Mouse (Mus musculus) embryonic facial prominence, embryonic 14.5 days (tissue): ENCODE results near the gene Tm9sf4. TPM values are rescaled to one million over a fixed set of nuclear protein-coding genes. Genes with fewer than 3 reads are reported as not detected.

ENCODE experiments used
- ATAC-seq: fragments of 200-750 bp; cut with Nextera tagmentation; 2 replicates; pipeline ENCODE4 v1.8.0; 2017; ENCODE audit warnings: low read depth, moderate number of reproducible peaks, moderate TSS enrichment
- DNase-seq: peaks from one replicate; pipeline ENCODE4 v3.0.0-alpha.2; 2015; ENCODE audit warnings: low spot score
- H3K27ac ChIP-seq: fragments of 300-500 bp; sonication (generic); replicated peaks from 2 replicates; pipeline ENCODE4 v1.5.1; 2014; ENCODE audit warnings: low read depth, mild to moderate bottlenecking, low read length, moderate library complexity
- H3K27me3 ChIP-seq: fragments of 300-500 bp; sonication (generic); replicated peaks from 2 replicates; pipeline ENCODE4 v1.6.1; 2014; ENCODE audit warnings: low read length; ENCODE audit not compliant: control insufficient read depth, insufficient read depth
- H3K36me3 ChIP-seq: fragments of 300-500 bp; sonication (generic); 2 replicates; pipeline ENCODE4 v1.6.1; 2014; ENCODE audit warnings: low read length, mixed read lengths; ENCODE audit not compliant: control insufficient read depth, insufficient read depth
- H3K4me1 ChIP-seq: fragments of 300-500 bp; sonication (generic); 2 replicates; pipeline ENCODE4 v1.6.1; 2014; ENCODE audit warnings: antibody characterized with exemption, low read length; ENCODE audit not compliant: control insufficient read depth, insufficient read depth
- H3K4me2 ChIP-seq: fragments of 300-500 bp; sonication (generic); 2 replicates; pipeline ENCODE4 v1.6.1; 2014; ENCODE audit warnings: low read depth, mild to moderate bottlenecking, low read length, moderate library complexity, mixed read lengths
- H3K4me3 ChIP-seq: fragments of 300-500 bp; sonication (generic); 2 replicates; pipeline ENCODE4 v1.5.1; 2014; ENCODE audit warnings: low read depth, mild to moderate bottlenecking, low read length
- H3K9ac ChIP-seq: fragments of 300-500 bp; sonication (generic); 2 replicates; pipeline ENCODE4 v1.6.1; 2014; ENCODE audit warnings: low read depth, mild to moderate bottlenecking, low read length, moderate library complexity, mixed read lengths
- H3K9me3 ChIP-seq: fragments of 300-500 bp; sonication (generic); 2 replicates; pipeline ENCODE4 v1.6.1; 2016; ENCODE audit warnings: low read length; ENCODE audit not compliant: control insufficient read depth
- WGBS: fragments of 180-500 bp; shearing (Covaris S2); extraction: QIAGEN DNeasy Blood & Tissue Kit; methylation state at CpG from one replicate; pipeline ENCODE4 v1.1.7; 2014; 5-methylcytosine and 5-hydroxymethylcytosine counted together
- polyA plus RNA-seq: library from polyadenylated mRNA; unstranded; fragments of >200 nt; fragmentation: Nextera tagmentation; extraction: Ambion mirVana; gene quantifications from 2 replicates; pipeline ENCODE4 v1.2.1, GENCODE M21; 2014

The Tm9sf4 gene
- polyA plus RNA-seq, 1 experiment from 2014 or later: 97.9 TPM

GRCm38 (mm10) chr2:153213351-153213750 lies 52.2 kb downstream of the Tm9sf4 start:
- WGBS: 82% methylated on average over 4 of the region's 4 CpGs

GRCm38 (mm10) chr2:153214771-153215259 lies 53.7 kb downstream of the Tm9sf4 start:
- H3K4me1 ChIP-seq: no peaks in the 10 kb centered on the region
- H3K9me3 ChIP-seq: no peaks in the 10 kb centered on the region
- H3K27ac ChIP-seq: no peak overlapping the region
- no peak overlapping the region for H3K4me2 ChIP-seq
- ATAC-seq (no peak), DNase-seq (no peak)
- no peak overlapping the region for H3K4me3 ChIP-seq
- H3K36me3 ChIP-seq: peaks cover 14% of the 10 kb centered on the region; the same call in 1 of the 2 replicates
- no peaks in the 10 kb centered on the region for H3K27me3 ChIP-seq
- 55% methylated on average over 6 of the region's 6 CpGs for WGBS
- H3K9ac ChIP-seq: no peak overlapping the region

More at GRCm38 (mm10) chr2:153213351-153213750, 52.2 kb downstream of the Tm9sf4 start:
- Histone ChIP-seq H3K4me3 (no peak overlapping the region), H3K9ac (no peak overlapping the region), H3K4me1 (no peaks in the 10 kb centered on the region), H3K36me3 (peaks cover 26% of the 10 kb centered on the region), H3K9me3 (no peaks in the 10 kb centered on the region), H3K27me3 (no peaks in the 10 kb centered on the region), H3K27ac (no peak overlapping the region), H3K4me2 (no peak overlapping the region)
- no peak for ATAC-seq
- no peak for DNase-seq

- ATAC-seq (no peak), DNase-seq (no peak)
- Histone ChIP-seq H3K36me3 (0 out of 2 replicates have a peak, but pooled peaks cover 8% of the 10 kb centered on the region), H3K4me2 (no peak overlapping the region), H3K4me3 (no peak overlapping the region), H3K27ac (no peak overlapping the region), H3K9me3 (no peaks in the 10 kb centered on the region), H3K27me3 (no peaks in the 10 kb centered on the region), H3K4me1 (no peaks in the 10 kb centered on the region), H3K9ac (no peak overlapping the region)
- 72% methylated on average over 4 of the region's 4 CpGs for WGBS
Observed at GRCm38 (mm10) chr2:153215421-153215820, 54.3 kb downstream of the Tm9sf4 start.

- 87% methylated on average over 10 of the region's 10 CpGs for WGBS
Observed at GRCm38 (mm10) chr2:153217826-153218340, 56.8 kb downstream of the Tm9sf4 start.

GRCm38 (mm10) chr2:153218516-153218915 lies 57.4 kb downstream of the Tm9sf4 start:
- Histone ChIP-seq H3K4me1 (no peaks in the 10 kb centered on the region), H3K36me3 (no peaks in the 10 kb centered on the region), H3K27me3 (no peaks in the 10 kb centered on the region), H3K4me3 (no peak overlapping the region), H3K27ac (no peak overlapping the region), H3K4me2 (no peak overlapping the region), H3K9me3 (no peaks in the 10 kb centered on the region), H3K9ac (no peak overlapping the region)
- no peak for DNase-seq
- ATAC-seq: no peak
- 84% methylated on average over 3 of the region's 3 CpGs for WGBS

More at GRCm38 (mm10) chr2:153217826-153218340, 56.8 kb downstream of the Tm9sf4 start:
- no peak overlapping the region for H3K9ac ChIP-seq
- no peaks in the 10 kb centered on the region for H3K27me3 ChIP-seq
- H3K4me1 ChIP-seq: no peaks in the 10 kb centered on the region
- no peak overlapping the region for H3K4me2 ChIP-seq
- no peak overlapping the region for H3K27ac ChIP-seq
- no peak for ATAC-seq
- H3K36me3 ChIP-seq: no peaks in the 10 kb centered on the region
- H3K9me3 ChIP-seq: no peaks in the 10 kb centered on the region
- H3K4me3 ChIP-seq: no peak overlapping the region
- DNase-seq: no peak

- H3K36me3 ChIP-seq: no peaks in the 10 kb centered on the region
- no peaks in the 10 kb centered on the region for H3K27me3 ChIP-seq
- no peak overlapping the region for H3K27ac ChIP-seq
- DNase-seq: no peak
- H3K9me3 ChIP-seq: no peaks in the 10 kb centered on the region
- H3K4me1 ChIP-seq: peaks cover 3% of the 10 kb centered on the region; the same call in 1 of the 2 replicates
- no peak overlapping the region for H3K4me3 ChIP-seq
- no peak for ATAC-seq
- no peak overlapping the region for H3K4me2 ChIP-seq
- 91% methylated on average over 4 of the region's 4 CpGs for WGBS
- H3K9ac ChIP-seq: no peak overlapping the region
Observed at GRCm38 (mm10) chr2:153221620-153222019, 60.5 kb downstream of the Tm9sf4 start.

GRCm38 (mm10) chr2:153222130-153222529 lies 61.0 kb downstream of the Tm9sf4 start:
- DNase-seq: no peak
- Histone ChIP-seq H3K27me3 (no peaks in the 10 kb centered on the region), H3K9ac (no peak overlapping the region), H3K27ac (no peak overlapping the region), H3K4me3 (no peak overlapping the region), H3K9me3 (no peaks in the 10 kb centered on the region), H3K36me3 (0 out of 2 replicates have a peak, but pooled peaks cover 2% of the 10 kb centered on the region), H3K4me1 (peaks cover 3% of the 10 kb centered on the region; the same call in 1 of the 2 replicates), H3K4me2 (no peak overlapping the region)
- ATAC-seq: no peak

- Histone ChIP-seq H3K36me3 (0 out of 2 replicates have a peak, but pooled peaks cover 6% of the 10 kb centered on the region), H3K27ac (no peak overlapping the region), H3K27me3 (no peaks in the 10 kb centered on the region), H3K9me3 (no peaks in the 10 kb centered on the region), H3K4me2 (no peak overlapping the region), H3K4me3 (no peak overlapping the region), H3K9ac (no peak overlapping the region), H3K4me1 (peaks cover 3% of the 10 kb centered on the region; the same call in 1 of the 2 replicates)
- ATAC-seq (no peak), DNase-seq (no peak)
- WGBS: 94% methylated on average over 2 of the region's 2 CpGs
Observed at GRCm38 (mm10) chr2:153222566-153222965, 61.5 kb downstream of the Tm9sf4 start.
